Mouse (Mus musculus) forebrain, embryonic 13.5 days (tissue): Measurements from ENCODE around the gene Ccdc85a. TPM values are rescaled to one million over a fixed set of nuclear protein-coding genes. Genes with fewer than 3 reads are reported as not detected.
A peak's percentile ranks its signal among the peaks of the same experiment; 100 is the strongest.
"Not testable (repeated sequence)": the region's sequence is repeated elsewhere in the genome, so short reads cannot be mapped to it uniquely, and the experiment has no call there.

Source experiments
- ATAC-seq: fragments of 200-750 bp; cut with Nextera tagmentation; 2 replicates; pipeline ENCODE4 v1.8.0; 2017
- H3K27ac ChIP-seq: fragments of 300-500 bp; sonication (generic); 2 replicates; pipeline ENCODE4 v1.5.1; 2015; ENCODE audit warnings: inconsistent platforms, mild to moderate bottlenecking, moderate library complexity
- H3K27me3 ChIP-seq: fragments of 300-500 bp; sonication (generic); 2 replicates; pipeline ENCODE4 v1.6.1; 2015; ENCODE audit warnings: mild to moderate bottlenecking, inconsistent platforms
- H3K36me3 ChIP-seq: fragments of 300-500 bp; sonication (generic); 2 replicates; pipeline ENCODE4 v1.6.1; 2015; ENCODE audit warnings: mild to moderate bottlenecking, inconsistent platforms; ENCODE audit not compliant: poor library complexity, severe bottlenecking
- H3K4me1 ChIP-seq: fragments of 300-500 bp; sonication (generic); 2 replicates; pipeline ENCODE4 v1.6.1; 2015; ENCODE audit warnings: inconsistent platforms
- H3K4me2 ChIP-seq: fragments of 300-500 bp; sonication (generic); 2 replicates; pipeline ENCODE4 v1.6.1; 2015; ENCODE audit warnings: inconsistent platforms, mild to moderate bottlenecking, moderate library complexity
- H3K4me3 ChIP-seq: fragments of 300-500 bp; sonication (generic); 2 replicates; pipeline ENCODE4 v1.5.1; 2015; ENCODE audit warnings: mild to moderate bottlenecking, inconsistent platforms
- H3K9ac ChIP-seq: fragments of 300-500 bp; sonication (generic); 2 replicates; pipeline ENCODE4 v1.6.1; 2015; ENCODE audit warnings: mild to moderate bottlenecking, inconsistent platforms
- H3K9me3 ChIP-seq: fragments of 300-500 bp; sonication (generic); replicated peaks from 2 replicates; pipeline ENCODE4 v1.6.1; 2016; ENCODE audit warnings: inconsistent platforms
- WGBS: fragments of 180-500 bp; shearing (Covaris S2); methylation state at CpG from one replicate; pipeline ENCODE4 v1.1.7; 2015; 5-methylcytosine and 5-hydroxymethylcytosine counted together
- polyA plus RNA-seq: library from polyadenylated mRNA; unstranded; fragments of >200 nt; fragmentation: Nextera tagmentation; extraction: Ambion mirVana; gene quantifications from 2 replicates; pipeline ENCODE4 v1.2.1, GENCODE M21; 2015

Ccdc85a gene
- polyA plus RNA-seq, 1 experiment from 2014 or later = 6.2 TPM

DNA sequence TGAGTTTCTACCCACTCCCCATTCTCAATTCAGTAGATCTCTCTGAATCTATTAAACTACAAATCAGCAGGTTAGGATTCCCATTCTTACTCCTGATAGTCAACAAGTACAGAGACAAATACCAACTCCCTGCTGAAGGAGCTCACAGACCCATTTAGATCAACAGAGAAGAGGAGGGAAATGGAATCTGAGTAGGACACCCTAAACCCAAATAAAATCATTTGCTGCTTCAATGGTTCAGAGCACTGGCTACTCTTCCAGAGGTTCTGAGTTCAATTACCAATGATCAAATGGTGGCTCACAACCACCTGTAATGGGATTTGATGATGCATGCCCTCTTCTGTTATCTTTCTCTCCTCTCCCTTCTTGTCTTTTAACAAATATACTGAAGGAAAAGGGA is 82.9 kb downstream of the Ccdc85a start:
- Histone ChIP-seq H3K27ac (no peak overlapping the region), H3K4me2 (no peak overlapping the region), H3K9me3 (no peaks in the 10 kb centered on the region), H3K4me3 (no peak overlapping the region), H3K36me3 (no peaks in the 10 kb centered on the region), H3K4me1 (no peaks in the 10 kb centered on the region), H3K9ac (no peak overlapping the region), H3K27me3 (no peaks in the 10 kb centered on the region)
- no peak for ATAC-seq

- Histone ChIP-seq H3K9me3 (no peaks in the 10 kb centered on the region), H3K9ac (no peak overlapping the region), H3K27me3 (no peaks in the 10 kb centered on the region), H3K4me2 (no peak overlapping the region), H3K27ac (no peak overlapping the region), H3K4me1 (no peaks in the 10 kb centered on the region), H3K4me3 (no peak overlapping the region), H3K36me3 (no peaks in the 10 kb centered on the region)
- ATAC-seq = no peak
Observed at GRCm38 (mm10) chr11:28497034-28497433, 87.1 kb downstream of the Ccdc85a start.

- Histone ChIP-seq H3K27me3 (no peaks in the 10 kb centered on the region), H3K4me1 (no peaks in the 10 kb centered on the region), H3K9ac (no peak overlapping the region), H3K36me3 (no peaks in the 10 kb centered on the region), H3K4me3 (no peak overlapping the region), H3K9me3 (no peaks in the 10 kb centered on the region), H3K27ac (no peak overlapping the region), H3K4me2 (no peak overlapping the region)
- no peak for ATAC-seq
Observed at GRCm38 (mm10) chr11:28493362-28493761, 90.8 kb downstream of the Ccdc85a start.

DNA sequence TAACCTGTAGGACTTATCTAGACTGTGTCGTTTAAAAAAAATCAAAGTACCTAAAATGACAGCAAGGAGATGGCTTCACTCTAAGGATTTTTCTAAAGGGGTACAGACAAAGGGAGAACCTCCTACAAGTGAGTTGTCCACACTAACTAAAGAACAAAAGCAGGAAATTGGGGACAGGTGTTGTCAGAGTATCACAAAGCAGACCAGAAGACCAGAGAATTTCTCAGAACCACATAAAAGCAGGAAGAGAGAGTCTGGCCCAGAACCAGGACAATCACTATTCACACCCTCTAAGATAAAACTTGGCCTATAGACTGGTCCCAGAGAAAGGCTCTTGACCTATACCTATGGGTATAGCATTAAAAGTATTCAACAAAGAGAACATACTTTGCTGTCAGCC is 92.8 kb downstream of the Ccdc85a start:
- H3K9me3 ChIP-seq = no peaks in the 10 kb centered on the region
- H3K4me1 ChIP-seq = no peaks in the 10 kb centered on the region
- 84% methylated on average over 1 of the region's 1 CpGs for WGBS
- no peaks in the 10 kb centered on the region for H3K36me3 ChIP-seq
- no peak for ATAC-seq
- H3K27ac ChIP-seq = no peak overlapping the region
- no peaks in the 10 kb centered on the region for H3K27me3 ChIP-seq
- H3K9ac ChIP-seq = no peak overlapping the region
- H3K4me2 ChIP-seq = no peak overlapping the region
- no peak overlapping the region for H3K4me3 ChIP-seq

- 0 out of 2 replicates have a peak, but pooled peaks cover 7% of the 10 kb centered on the region for H3K4me1 ChIP-seq
- H3K9ac ChIP-seq = no peak overlapping the region
- WGBS = 13% methylated on average over 4 of the region's 4 CpGs
- H3K9me3 ChIP-seq = no peaks in the 10 kb centered on the region
- no peaks in the 10 kb centered on the region for H3K27me3 ChIP-seq
- 0 out of 2 replicates have a peak overlapping the region, but pooled peaks have one; percentile 19 for H3K27ac ChIP-seq
- no peak overlapping the region for H3K4me2 ChIP-seq
- peak; percentile 68 for ATAC-seq
- H3K4me3 ChIP-seq = no peak overlapping the region
- H3K36me3 ChIP-seq = no peaks in the 10 kb centered on the region
Observed at GRCm38 (mm10) chr11:28484083-28484729, 99.9 kb downstream of the Ccdc85a start.

DNA sequence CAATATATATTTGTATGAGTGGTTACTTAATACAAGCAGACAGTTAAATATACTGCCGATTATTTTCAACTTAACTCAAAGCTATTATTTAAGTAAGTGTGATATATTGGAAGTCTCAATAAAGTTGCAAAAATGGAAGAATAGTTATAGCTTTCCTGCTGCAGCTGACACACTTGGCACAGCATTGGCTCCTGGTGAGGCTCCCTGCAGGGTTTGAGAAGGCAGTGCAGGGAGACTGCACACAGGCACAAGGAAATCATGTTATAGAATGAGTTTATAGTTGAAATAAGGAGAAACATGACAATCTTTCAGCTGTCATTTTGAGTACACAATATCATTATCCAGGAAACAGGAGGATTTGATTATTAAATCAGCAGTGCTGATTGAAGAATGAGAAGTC is 107.0 kb downstream of the Ccdc85a start:
- ATAC-seq = no peak
- Histone ChIP-seq H3K4me2 (no peak overlapping the region), H3K9me3 (no peaks in the 10 kb centered on the region), H3K27ac (no peak overlapping the region), H3K9ac (no peak overlapping the region), H3K4me3 (no peak overlapping the region), H3K4me1 (no peaks in the 10 kb centered on the region), H3K27me3 (no peaks in the 10 kb centered on the region), H3K36me3 (no peaks in the 10 kb centered on the region)
- WGBS = 93% methylated on average over 1 of the region's 1 CpGs

GRCm38 (mm10) chr11:28465726-28466125 is 118.4 kb downstream of the Ccdc85a start:
- Histone ChIP-seq H3K4me3 (no peak overlapping the region), H3K36me3 (no peaks in the 10 kb centered on the region), H3K9ac (no peak overlapping the region), H3K27me3 (no peaks in the 10 kb centered on the region), H3K4me2 (no peak overlapping the region), H3K9me3 (no peaks in the 10 kb centered on the region), H3K4me1 (no peaks in the 10 kb centered on the region), H3K27ac (no peak overlapping the region)
- ATAC-seq = no peak

- Histone ChIP-seq H3K4me3 (no peak overlapping the region), H3K27me3 (no peaks in the 10 kb centered on the region), H3K9me3 (no peaks in the 10 kb centered on the region), H3K9ac (no peak overlapping the region), H3K4me2 (no peak overlapping the region), H3K36me3 (no peaks in the 10 kb centered on the region), H3K27ac (no peak overlapping the region), H3K4me1 (no peaks in the 10 kb centered on the region)
- WGBS = 79% methylated on average over 1 of the region's 1 CpGs
- no peak for ATAC-seq
Observed at GRCm38 (mm10) chr11:28464926-28465325, 119.2 kb downstream of the Ccdc85a start.

- no peak for ATAC-seq
Observed at GRCm38 (mm10) chr11:28459165-28459564, 125.0 kb downstream of the Ccdc85a start.

DNA sequence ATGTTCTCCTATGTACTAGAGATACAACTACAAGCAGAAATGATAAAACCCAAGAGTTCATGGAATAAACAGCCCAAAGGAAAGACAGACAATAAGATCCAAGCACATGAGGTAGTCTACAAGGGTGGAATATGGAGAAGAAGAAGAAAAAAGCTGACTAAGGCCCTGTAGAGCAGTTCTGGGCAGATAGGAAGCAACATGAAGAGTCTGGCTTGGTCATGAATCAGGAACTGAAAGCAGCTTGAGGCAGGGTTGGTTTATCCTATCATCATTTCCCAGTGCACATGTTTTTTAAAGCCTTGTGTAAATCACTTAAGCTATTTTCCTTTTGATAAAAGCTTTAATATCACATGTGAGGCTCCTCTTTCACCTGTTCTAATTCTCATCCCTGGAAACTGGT is 144.2 kb downstream of the Ccdc85a start:
- H3K4me2 ChIP-seq = no peak overlapping the region
- no peaks in the 10 kb centered on the region for H3K36me3 ChIP-seq
- no peak overlapping the region for H3K9ac ChIP-seq
- H3K4me1 ChIP-seq = no peaks in the 10 kb centered on the region
- no peak overlapping the region for H3K27ac ChIP-seq
- H3K4me3 ChIP-seq = no peak overlapping the region
- no peaks in the 10 kb centered on the region for H3K9me3 ChIP-seq
- H3K27me3 ChIP-seq = no peaks in the 10 kb centered on the region
- ATAC-seq = no peak

More at GRCm38 (mm10) chr11:28459165-28459564, 125.0 kb downstream of the Ccdc85a start:
- Histone ChIP-seq H3K36me3 (no peaks in the 10 kb centered on the region), H3K27ac (no peak overlapping the region), H3K9me3 (no peaks in the 10 kb centered on the region), H3K4me1 (no peaks in the 10 kb centered on the region), H3K4me3 (no peak overlapping the region), H3K9ac (no peak overlapping the region), H3K27me3 (no peaks in the 10 kb centered on the region), H3K4me2 (no peak overlapping the region)
- WGBS = 88% methylated on average over 1 of the region's 1 CpGs

DNA sequence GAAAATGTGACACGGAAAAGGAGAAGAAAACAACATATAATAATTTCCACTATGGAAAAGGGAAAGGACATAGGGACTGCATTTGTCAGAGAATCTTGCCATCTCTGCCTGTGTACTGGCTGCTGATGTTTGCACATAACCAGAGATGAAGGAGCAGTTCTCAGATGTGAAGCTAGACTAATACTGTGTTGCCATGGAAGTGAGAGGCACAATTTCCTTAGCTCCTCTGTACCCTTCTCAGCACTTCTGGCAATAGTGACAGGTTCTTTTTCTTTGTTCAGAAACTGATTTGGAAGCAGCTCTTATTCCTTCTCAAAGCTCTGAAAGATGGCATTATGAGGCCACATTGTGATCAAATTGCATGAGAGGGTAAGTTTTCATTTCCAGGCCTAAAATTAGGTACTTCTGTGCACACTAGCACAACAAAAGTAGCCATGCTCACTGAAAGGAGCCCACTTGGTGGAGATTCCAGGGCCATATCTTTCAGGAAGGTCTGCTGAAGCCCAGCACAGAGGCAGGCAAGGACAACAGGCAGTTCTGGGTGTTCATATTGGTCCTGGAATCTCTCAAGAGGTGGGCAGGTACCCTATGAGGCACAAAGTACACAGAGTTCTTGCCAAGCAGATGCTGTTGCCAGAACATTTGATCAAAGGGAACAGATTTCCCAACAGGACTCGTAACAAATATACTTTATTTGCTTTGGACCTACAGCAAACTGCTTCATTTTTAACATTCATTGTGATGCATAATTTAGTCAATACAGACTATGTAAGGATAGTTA is 161.5 kb downstream of the Ccdc85a start:
- Histone ChIP-seq H3K4me2 (no peak overlapping the region), H3K4me3 (no peak overlapping the region), H3K27me3 (no peaks in the 10 kb centered on the region), H3K9ac (no peak overlapping the region), H3K9me3 (no peaks in the 10 kb centered on the region), H3K4me1 (no peaks in the 10 kb centered on the region), H3K36me3 (no peaks in the 10 kb centered on the region), H3K27ac (no peak overlapping the region)
- 97% methylated on average over 2 of the region's 2 CpGs for WGBS
- ATAC-seq = no peak

DNA sequence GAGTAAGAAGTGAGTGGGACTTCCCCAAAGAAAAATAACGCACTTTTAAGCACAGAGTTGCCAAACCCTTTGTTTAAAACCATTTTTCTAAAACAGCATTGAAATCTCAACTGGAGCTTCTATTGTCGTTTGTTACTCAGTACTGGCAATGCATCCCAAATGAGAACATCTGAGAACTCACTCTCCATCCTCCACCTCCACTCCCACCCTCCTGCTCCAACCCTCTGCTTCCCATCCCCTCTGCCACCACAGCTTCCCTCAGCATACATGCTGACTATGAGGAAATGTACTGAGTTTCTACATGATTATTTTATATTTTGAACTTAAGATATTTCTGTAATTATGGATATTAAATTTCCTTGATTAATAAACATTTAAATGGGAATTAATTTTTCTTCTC is 168.3 kb downstream of the Ccdc85a start:
- H3K27ac ChIP-seq = no peak overlapping the region
- no peaks in the 10 kb centered on the region for H3K9me3 ChIP-seq
- no peaks in the 10 kb centered on the region for H3K36me3 ChIP-seq
- H3K9ac ChIP-seq = no peak overlapping the region
- H3K27me3 ChIP-seq = no peaks in the 10 kb centered on the region
- H3K4me1 ChIP-seq = no peaks in the 10 kb centered on the region
- ATAC-seq = no peak
- 68% methylated on average over 2 of the region's 2 CpGs for WGBS
- H3K4me2 ChIP-seq = no peak overlapping the region
- no peak overlapping the region for H3K4me3 ChIP-seq

DNA sequence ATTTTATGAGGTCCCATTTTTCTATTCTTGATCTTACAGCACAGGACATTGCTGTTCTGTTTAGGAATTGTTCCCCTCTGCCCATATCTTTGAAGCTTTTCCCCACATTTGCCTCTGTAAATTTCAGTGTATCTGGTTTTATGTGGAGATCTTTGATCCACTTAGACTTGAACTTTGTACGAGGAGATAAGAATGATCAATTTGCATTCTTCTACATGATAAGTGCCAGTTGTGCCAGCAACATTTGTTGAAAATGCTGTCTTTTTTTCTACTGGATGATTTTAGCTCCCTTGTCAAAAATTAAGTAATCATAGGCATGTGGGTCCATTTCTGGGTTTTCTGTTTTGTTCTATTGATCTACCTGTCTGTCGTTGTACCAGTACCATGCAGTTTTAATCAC is 174.2 kb downstream of the Ccdc85a start:
- ATAC-seq = not testable (repeated sequence)

More for the DNA sequence above, 174.2 kb downstream of the Ccdc85a start:
- not testable (repeated sequence) for H3K27me3 ChIP-seq, H3K4me3 ChIP-seq, H3K4me1 ChIP-seq, H3K27ac ChIP-seq, H3K4me2 ChIP-seq, H3K9me3 ChIP-seq, H3K9ac ChIP-seq, H3K36me3 ChIP-seq
- WGBS = 94% methylated on average over 2 of the region's 2 CpGs
